Mouse (Mus musculus) hindbrain, embryonic 10.5 days (tissue): ENCODE measurements around the gene Dcaf8. TPM values are rescaled to one million over a fixed set of nuclear protein-coding genes. Genes with fewer than 3 reads are reported as not detected.

Experiments
- DNase-seq: peaks from one replicate; pipeline ENCODE4 v3.0.0-alpha.2; 2017; ENCODE audit warnings: low spot score
- H3K27ac ChIP-seq: fragments of 300-500 bp; sonication (generic); 2 replicates; pipeline ENCODE4 v1.5.1; 2016; ENCODE audit warnings: mild to moderate bottlenecking, moderate library complexity
- H3K27me3 ChIP-seq: fragments of 300-500 bp; sonication (generic); 2 replicates; pipeline ENCODE4 v1.6.1; 2016; ENCODE audit warnings: mild to moderate bottlenecking; ENCODE audit not compliant: poor library complexity, insufficient read depth, severe bottlenecking
- H3K36me3 ChIP-seq: fragments of 300-500 bp; sonication (generic); 2 replicates; pipeline ENCODE4 v1.6.1; 2016; ENCODE audit warnings: mild to moderate bottlenecking, moderate library complexity
- H3K4me1 ChIP-seq: fragments of 300-500 bp; sonication (generic); replicated peaks from 2 replicates; pipeline ENCODE4 v1.6.1; 2016; ENCODE audit warnings: mild to moderate bottlenecking
- H3K4me3 ChIP-seq: fragments of 300-500 bp; sonication (generic); 2 replicates; pipeline ENCODE4 v1.5.1; 2016; ENCODE audit warnings: mild to moderate bottlenecking, moderate library complexity
- H3K9me3 ChIP-seq: fragments of 300-500 bp; sonication (generic); 2 replicates; pipeline ENCODE4 v1.6.1; 2016; ENCODE audit warnings: mild to moderate bottlenecking, moderate library complexity
- WGBS: fragments of 180-500 bp; shearing (Covaris S2); methylation state at CpG from one replicate; pipeline ENCODE4 v1.1.7; 2016; 5-methylcytosine and 5-hydroxymethylcytosine counted together
- polyA plus RNA-seq: library from polyadenylated mRNA; unstranded; fragments of >200 nt; fragmentation: Nextera tagmentation; extraction: Ambion mirVana; gene quantifications from 2 replicates; pipeline ENCODE4 v1.2.1, GENCODE M21; 2016

Gene Dcaf8
- polyA plus RNA-seq, 1 experiment from 2014 or later: 120 TPM

DNA sequence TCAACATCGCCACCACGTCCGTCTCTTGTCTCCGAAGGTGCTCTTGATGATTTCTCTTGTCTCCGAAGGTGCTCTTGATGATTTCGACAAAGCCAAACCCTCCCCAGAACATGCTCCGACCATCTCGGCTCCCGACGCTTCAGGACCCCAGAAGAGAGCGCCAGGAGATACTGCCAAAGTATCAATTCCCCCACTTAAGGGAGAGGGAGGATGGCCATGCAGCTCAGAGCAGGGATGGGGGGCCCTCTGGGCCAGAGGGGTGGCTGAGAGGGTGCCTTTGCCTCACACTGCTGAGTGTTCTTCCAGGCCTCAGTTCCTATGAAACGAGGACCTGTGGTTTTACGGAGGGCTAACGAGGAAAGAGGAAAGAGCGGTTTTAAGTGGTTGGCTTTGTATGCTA, 19.3 kb upstream of the Dcaf8 start:
- Histone ChIP-seq H3K9me3 (no peaks in the 10 kb centered on the region), H3K27me3 (no peaks in the 10 kb centered on the region), H3K4me3 (no peak overlapping the region), H3K27ac (no peak overlapping the region), H3K4me1 (peaks cover 21% of the 10 kb centered on the region), H3K36me3 (peaks cover 55% of the 10 kb centered on the region)
- DNase-seq: no peak
- 94% methylated on average over 15 of the region's 15 CpGs for WGBS

DNA sequence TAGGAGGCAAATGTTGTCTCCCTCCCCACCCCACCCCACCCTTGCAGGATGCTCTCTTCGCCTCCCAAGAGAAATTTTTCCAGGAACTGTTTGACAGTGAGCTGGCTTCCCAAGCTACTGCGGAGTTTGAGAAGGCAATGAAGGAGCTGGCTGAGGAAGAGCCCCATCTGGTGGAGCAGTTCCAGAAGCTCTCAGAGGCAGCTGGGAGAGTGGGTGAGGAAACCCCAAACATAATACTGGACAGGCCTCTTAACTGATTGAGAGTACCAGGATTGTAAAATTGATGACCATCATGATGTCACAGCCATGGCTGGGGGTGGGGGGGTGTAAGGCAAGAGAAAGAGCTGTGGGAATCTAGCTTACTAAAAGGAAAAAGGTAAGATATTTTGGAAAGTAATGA, 18.8 kb upstream of the Dcaf8 start:
- H3K4me3 ChIP-seq: no peak overlapping the region
- DNase-seq: no peak
- WGBS: 76% methylated on average over 2 of the region's 2 CpGs

DNA sequence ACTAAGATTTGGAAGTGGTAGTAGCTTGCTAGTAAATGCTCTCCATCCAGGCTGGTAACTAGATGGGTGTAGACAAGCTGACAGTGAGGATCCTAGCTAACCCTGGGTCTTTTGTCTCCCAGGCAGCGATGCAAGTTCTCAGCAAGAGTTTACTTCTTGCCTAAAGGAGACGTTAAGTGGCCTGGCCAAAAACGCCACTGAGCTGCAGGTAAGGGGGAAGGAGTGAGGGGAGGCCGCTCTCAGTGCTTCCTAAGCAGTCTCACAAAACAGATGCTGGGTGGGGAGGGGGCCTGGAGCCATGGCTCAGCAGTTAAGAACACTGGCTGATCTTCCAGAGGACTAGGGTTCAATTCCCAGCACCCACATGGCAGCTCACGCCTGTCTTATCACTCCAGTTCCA, 18.1 kb upstream of the Dcaf8 start:
- Histone ChIP-seq H3K9me3 (no peaks in the 10 kb centered on the region), H3K27ac (no peak overlapping the region), H3K27me3 (no peaks in the 10 kb centered on the region), H3K4me1 (peaks cover 21% of the 10 kb centered on the region), H3K4me3 (no peak overlapping the region), H3K36me3 (peaks cover 64% of the 10 kb centered on the region)
- 94% methylated on average over 5 of the region's 5 CpGs for WGBS
- no peak for DNase-seq

More for the DNA sequence above, 18.8 kb upstream of the Dcaf8 start:
- Histone ChIP-seq H3K36me3 (peaks cover 57% of the 10 kb centered on the region), H3K27me3 (no peaks in the 10 kb centered on the region), H3K9me3 (no peaks in the 10 kb centered on the region), H3K4me1 (peaks cover 21% of the 10 kb centered on the region), H3K27ac (no peak overlapping the region)

DNA sequence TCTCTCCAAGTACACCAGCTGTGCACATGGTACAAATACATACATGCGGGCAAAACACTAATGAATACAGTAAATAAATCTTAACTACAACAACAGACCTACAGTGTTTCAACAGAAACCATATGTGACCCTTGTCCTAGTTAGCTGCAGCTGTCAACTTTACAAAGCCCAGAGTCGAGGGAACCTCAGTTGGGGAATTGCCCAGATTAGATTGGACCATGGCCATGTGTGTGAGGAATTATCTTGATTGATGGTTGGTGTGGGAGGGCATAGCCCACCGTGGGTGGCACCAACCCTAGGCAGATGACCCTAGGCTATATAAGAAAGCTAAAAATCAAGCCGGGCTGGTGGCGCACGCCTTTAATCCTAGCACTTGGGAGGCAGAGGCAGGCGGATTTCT, 15.6 kb upstream of the Dcaf8 start:
- 92% methylated on average over 7 of the region's 7 CpGs for WGBS
- peaks cover 13% of the 10 kb centered on the region for H3K4me1 ChIP-seq
- DNase-seq: no peak
- no peaks in the 10 kb centered on the region for H3K27me3 ChIP-seq
- H3K36me3 ChIP-seq: peaks cover 84% of the 10 kb centered on the region
- no peak overlapping the region for H3K4me3 ChIP-seq
- no peaks in the 10 kb centered on the region for H3K9me3 ChIP-seq
- H3K27ac ChIP-seq: no peak overlapping the region

DNA sequence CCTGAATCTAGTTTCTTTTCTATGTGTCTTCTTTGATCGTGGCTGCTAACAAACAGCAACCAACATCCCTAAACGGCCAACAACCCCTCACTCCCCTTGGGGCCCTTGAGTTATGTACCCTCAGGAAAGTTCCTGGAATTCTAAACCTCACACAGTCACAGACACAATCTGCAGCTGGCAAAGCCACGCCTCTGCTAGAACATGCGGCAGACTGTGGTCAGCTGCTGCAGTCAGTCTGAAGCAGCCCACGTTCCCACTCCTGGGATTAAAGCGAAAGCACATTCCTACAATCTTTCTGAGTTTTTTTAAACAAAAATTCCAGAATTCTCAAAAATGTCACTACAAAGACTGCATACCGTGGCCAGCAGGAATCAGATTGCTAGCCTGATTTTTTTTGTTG, 14.3 kb upstream of the Dcaf8 start:
- H3K4me1 ChIP-seq: 0 out of 2 replicates have a peak, but pooled peaks cover 1% of the 10 kb centered on the region
- peaks cover 82% of the 10 kb centered on the region for H3K36me3 ChIP-seq
- H3K9me3 ChIP-seq: no peaks in the 10 kb centered on the region
- H3K27me3 ChIP-seq: no peaks in the 10 kb centered on the region
- WGBS: 89% methylated on average over 7 of the region's 7 CpGs
- H3K4me3 ChIP-seq: no peak overlapping the region
- H3K27ac ChIP-seq: no peak overlapping the region
- no peak for DNase-seq

DNA sequence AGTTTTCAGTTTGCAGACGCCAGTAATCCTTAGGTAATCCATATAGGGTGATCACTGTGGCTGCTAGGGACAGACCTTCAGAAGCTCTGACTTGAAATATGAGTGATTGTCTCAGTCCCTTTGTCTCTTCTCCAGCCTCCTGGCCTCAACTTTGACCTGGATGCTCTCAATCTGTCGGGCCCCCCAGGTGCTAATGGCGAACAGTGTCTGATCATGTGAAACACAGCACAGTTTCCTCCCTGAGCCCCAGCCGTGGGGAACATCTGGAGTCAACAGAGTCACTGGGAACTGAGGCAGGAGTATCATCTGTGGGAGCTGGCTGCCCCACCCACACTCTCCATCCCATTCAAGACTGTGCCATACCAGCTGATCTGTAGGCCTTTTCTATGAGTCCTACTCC, 13.8 kb upstream of the Dcaf8 start:
- 93% methylated on average over 4 of the region's 4 CpGs for WGBS
- H3K36me3 ChIP-seq: peaks cover 77% of the 10 kb centered on the region
- no peaks in the 10 kb centered on the region for H3K9me3 ChIP-seq
- DNase-seq: no peak
- H3K4me3 ChIP-seq: no peak overlapping the region
- H3K4me1 ChIP-seq: no peaks in the 10 kb centered on the region
- no peaks in the 10 kb centered on the region for H3K27me3 ChIP-seq
- no peak overlapping the region for H3K27ac ChIP-seq

DNA sequence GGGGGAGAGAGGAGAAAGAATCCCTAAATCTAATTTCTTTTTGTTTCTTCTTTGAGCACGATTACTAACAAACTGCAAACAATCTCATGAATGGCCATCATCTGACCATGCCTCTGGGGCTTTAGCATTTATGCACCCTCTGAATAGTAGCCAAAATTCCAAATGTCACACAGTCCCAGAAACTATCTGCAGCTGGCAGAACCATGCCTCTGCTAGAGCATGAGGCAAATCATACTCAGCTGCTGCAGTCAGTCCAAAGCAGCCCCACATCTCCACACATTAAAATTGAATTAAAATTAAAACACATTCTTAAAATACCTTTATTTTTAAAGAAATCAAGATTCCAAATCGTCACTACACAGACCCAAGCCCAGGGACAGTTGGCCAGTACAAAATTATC, 7.7 kb upstream of the Dcaf8 start:
- Histone ChIP-seq H3K27ac (no peak overlapping the region), H3K9me3 (no peaks in the 10 kb centered on the region), H3K36me3 (peaks cover 17% of the 10 kb centered on the region), H3K4me3 (no peak overlapping the region), H3K27me3 (no peaks in the 10 kb centered on the region), H3K4me1 (no peaks in the 10 kb centered on the region)
- 90% methylated on average over 2 of the region's 2 CpGs for WGBS
- DNase-seq: no peak

DNA sequence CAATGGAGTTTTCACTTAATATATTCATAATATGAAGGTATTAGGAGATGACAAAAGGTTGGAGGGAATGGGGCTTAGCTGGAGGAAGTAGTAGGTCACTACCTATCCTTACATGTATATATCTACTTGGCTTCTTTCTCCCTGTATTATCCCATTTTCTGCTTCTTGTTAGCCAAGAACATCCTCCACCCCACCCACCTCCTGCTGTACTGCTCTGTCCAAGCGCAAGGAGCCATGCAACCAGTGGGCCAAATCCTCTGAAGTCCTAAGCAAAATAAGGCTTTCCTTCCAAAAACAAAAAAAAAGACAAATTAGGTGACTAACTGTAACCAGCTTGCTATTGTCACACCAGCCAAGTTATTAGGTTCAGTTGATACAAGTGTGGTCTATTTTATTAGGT, 7.1 kb upstream of the Dcaf8 start:
- Histone ChIP-seq H3K4me1 (no peaks in the 10 kb centered on the region), H3K36me3 (peaks cover 10% of the 10 kb centered on the region), H3K4me3 (no peak overlapping the region), H3K9me3 (no peaks in the 10 kb centered on the region), H3K27ac (no peak overlapping the region), H3K27me3 (no peaks in the 10 kb centered on the region)
- 86% methylated on average over 1 of the region's 1 CpGs for WGBS
- DNase-seq: no peak

DNA sequence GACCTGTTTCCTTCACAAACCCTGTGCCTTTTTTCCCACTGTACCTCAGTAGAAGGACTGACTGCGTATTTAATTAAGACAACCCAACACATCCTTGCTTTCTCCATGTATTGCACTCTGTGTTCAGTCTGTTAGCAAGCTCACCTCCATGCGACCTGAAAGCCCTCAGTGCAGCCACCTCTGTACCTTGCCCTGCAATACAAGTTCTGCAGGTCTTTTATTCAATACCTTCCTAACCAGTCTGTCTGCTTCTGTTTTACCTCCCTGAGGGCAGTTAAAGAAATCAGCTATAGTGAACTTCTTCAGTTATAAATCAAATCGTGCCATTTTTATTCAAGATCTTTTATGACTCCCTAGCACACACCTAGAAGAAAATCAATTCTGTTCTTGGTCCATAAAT, 6.4 kb upstream of the Dcaf8 start:
- 83% methylated on average over 3 of the region's 3 CpGs for WGBS
- Histone ChIP-seq H3K27ac (no peak overlapping the region), H3K36me3 (peaks cover 3% of the 10 kb centered on the region), H3K9me3 (no peaks in the 10 kb centered on the region), H3K4me1 (no peaks in the 10 kb centered on the region), H3K4me3 (no peak overlapping the region), H3K27me3 (no peaks in the 10 kb centered on the region)
- no peak for DNase-seq

DNA sequence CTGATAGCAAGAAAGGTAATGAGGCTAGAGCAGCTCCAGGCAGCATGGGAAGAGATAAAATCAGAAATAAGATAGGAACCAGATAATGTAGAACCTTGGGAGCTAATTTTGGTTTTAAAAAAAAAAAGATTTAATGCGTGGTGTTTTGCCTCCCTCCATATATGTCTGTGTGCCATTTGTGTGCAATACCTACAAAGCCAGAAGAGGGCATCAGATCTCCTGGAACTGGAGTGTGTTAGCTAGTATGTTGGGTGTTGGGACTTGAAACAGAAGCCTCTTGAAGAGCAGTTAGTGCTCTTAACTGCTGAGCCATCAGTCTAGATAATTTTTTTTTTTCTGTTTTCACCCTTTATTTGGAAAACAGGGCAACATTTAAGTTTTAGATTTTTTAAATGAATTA, 4.3 kb upstream of the Dcaf8 start:
- no peak overlapping the region for H3K27ac ChIP-seq
- WGBS: 27% methylated on average over 1 of the region's 1 CpGs
- peak; percentile 39 for DNase-seq
- no peak overlapping the region for H3K4me3 ChIP-seq
- peaks cover 5% of the 10 kb centered on the region for H3K4me1 ChIP-seq
- no peaks in the 10 kb centered on the region for H3K36me3 ChIP-seq
- no peaks in the 10 kb centered on the region for H3K27me3 ChIP-seq
- no peaks in the 10 kb centered on the region for H3K9me3 ChIP-seq

DNA sequence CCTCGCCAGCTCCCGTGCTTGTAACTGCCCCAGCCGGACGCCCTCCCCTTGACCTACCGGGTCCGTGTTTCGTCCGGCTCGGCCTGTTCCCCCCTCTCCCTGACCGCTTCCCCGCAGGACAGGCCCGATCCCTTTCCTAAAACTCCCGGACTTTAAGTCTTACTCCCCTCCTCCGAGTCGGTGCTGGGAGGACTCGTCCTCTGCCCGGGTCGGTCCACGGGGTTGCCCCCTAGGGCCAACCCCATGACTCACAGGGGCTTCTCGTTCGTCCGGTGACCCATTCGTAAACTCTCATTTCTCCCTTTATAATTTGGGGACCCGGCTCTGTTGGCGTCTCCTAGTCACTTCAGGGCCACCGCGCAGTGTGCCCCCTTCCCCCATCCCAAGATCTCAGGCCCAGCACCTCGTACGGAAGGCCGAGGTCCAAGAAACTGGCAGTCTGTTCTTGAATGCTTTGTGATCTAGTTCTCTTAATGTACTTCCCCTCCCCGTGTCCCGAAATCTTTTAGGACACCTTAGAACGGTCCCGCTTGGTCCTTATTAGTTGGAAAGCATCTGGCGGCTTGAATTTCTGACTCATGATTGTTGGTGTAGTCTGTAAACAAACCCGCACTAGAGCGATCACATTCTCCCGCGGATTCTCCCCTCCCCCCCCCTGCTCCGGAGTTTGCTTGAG, 533 bp downstream of the Dcaf8 start:
- H3K27me3 ChIP-seq: no peaks in the 10 kb centered on the region
- peaks cover 25% of the 10 kb centered on the region for H3K4me1 ChIP-seq
- H3K9me3 ChIP-seq: no peaks in the 10 kb centered on the region
- peaks cover 37% of the 10 kb centered on the region for H3K36me3 ChIP-seq
- peak overlapping the region; percentile 99 for H3K27ac ChIP-seq
- DNase-seq: peak; percentile 67
- peak overlapping the region; percentile 97 for H3K4me3 ChIP-seq
- WGBS: under 1% methylated on average over 40 of the region's 40 CpGs

DNA sequence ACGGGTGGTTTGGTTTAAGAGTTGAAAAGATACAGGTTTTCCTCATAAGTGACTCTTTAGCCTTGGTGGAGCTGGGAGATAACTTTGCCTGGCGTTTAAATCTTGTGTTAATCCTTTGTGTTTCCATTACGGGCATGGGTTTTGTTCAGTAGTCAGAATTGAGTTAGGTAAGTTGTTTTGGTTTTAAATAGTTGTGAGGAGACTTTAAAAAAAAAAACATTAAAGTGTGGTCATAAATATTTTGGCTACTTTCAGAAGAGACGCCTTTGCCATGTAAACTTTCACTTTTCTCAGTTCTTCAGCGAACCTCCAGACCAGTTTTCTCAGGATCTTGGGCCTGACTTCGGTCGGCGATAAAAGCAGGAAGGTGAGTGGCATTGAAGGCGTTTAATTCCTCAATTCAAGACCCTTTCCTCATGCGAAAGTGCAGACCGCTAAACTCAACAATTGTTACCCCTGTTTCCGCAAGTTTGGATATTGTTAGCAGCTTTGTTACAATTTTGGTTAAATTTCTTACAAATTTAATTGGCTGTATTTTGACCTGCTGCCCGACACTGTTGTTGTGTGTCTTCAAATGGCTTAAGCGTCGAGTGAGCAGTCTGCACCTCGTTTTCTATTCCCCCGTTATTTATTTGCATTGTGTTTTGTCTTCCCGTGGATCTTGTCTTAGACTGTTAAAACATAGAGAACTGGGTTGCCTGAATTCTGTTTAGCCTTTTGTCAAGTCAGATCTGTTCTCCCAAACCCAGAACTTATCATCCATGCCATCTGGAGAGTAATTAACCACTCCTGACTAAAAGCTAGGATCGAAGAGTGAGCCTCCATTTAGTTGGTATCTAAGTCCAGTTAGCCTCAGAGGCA, 1.3 kb downstream of the Dcaf8 start:
- no peak for DNase-seq
- H3K9me3 ChIP-seq: no peaks in the 10 kb centered on the region
- no peaks in the 10 kb centered on the region for H3K27me3 ChIP-seq
- H3K36me3 ChIP-seq: peaks cover 45% of the 10 kb centered on the region
- WGBS: 28% methylated on average over 19 of the region's 19 CpGs
- H3K27ac ChIP-seq: peak overlapping the region; percentile 99
- H3K4me3 ChIP-seq: peak overlapping the region; percentile 97
- H3K4me1 ChIP-seq: peaks cover 25% of the 10 kb centered on the region

DNA sequence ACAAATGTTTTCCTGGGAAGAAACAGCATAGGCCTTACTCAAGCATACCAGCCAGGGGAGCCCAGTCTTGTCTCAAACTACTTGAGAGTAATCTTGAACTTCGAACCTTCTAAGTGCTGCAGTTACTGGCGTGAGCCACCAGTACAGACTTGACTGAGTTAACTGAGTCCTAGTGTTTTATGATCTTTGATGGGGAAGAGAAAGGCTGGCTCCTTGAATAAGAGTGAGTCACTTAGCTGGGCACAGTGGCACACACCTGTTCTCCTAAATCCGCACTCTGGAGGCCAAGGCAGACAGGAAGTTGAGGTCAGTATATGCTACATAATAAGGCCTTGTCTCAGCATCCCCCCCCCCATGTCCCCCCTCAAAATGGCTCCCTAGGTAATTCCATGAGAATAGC, 6.7 kb downstream of the Dcaf8 start:
- WGBS: 94% methylated on average over 3 of the region's 3 CpGs
- DNase-seq: no peak
- H3K36me3 ChIP-seq: peaks cover 72% of the 10 kb centered on the region
- no peak overlapping the region for H3K4me3 ChIP-seq
- no peaks in the 10 kb centered on the region for H3K27me3 ChIP-seq
- no peaks in the 10 kb centered on the region for H3K9me3 ChIP-seq
- H3K4me1 ChIP-seq: peaks cover 15% of the 10 kb centered on the region
- H3K27ac ChIP-seq: no peak overlapping the region
